Mouse (Mus musculus) adipocyte (in vitro differentiated cells): Measurements from ENCODE around the gene Atp1b1.

ENCODE experiments used
- DNase-seq: peaks from one replicate; pipeline ENCODE4 v3.0.0-alpha.2; 2016; ENCODE audit warnings: low spot score

The Atp1b1 gene

GRCm38 (mm10) chr1:164458245-164458613 is at the start of gene Atp1b1:
TSS of gene Atp1b1 (minus strand) at chr1:164458355.
- DNase-seq = no peak

GRCm38 (mm10) chr1:164505096-164505495 is 46.9 kb upstream of the Atp1b1 start:
- DNase-seq = no peak

GRCm38 (mm10) chr1:164503140-164503730 is 45.1 kb upstream of the Atp1b1 start:
- no peak for DNase-seq

- peak; percentile 48 for DNase-seq
Observed at GRCm38 (mm10) chr1:164502231-164502630, 44.1 kb upstream of the Atp1b1 start.

- no peak for DNase-seq
Observed at GRCm38 (mm10) chr1:164494741-164495512, 36.8 kb upstream of the Atp1b1 start.

GRCm38 (mm10) chr1:164494215-164494614 is 36.1 kb upstream of the Atp1b1 start:
- DNase-seq = no peak

GRCm38 (mm10) chr1:164493042-164493705 is 35.0 kb upstream of the Atp1b1 start:
- DNase-seq = peak; percentile 97

GRCm38 (mm10) chr1:164492476-164492875 is 34.3 kb upstream of the Atp1b1 start:
- DNase-seq = no peak

GRCm38 (mm10) chr1:164489961-164490594 is 31.9 kb upstream of the Atp1b1 start:
- DNase-seq = no peak

- DNase-seq = no peak
Observed at GRCm38 (mm10) chr1:164483728-164484127, 25.6 kb upstream of the Atp1b1 start.

- DNase-seq = no peak
Observed at GRCm38 (mm10) chr1:164482833-164483232, 24.7 kb upstream of the Atp1b1 start.

- no peak for DNase-seq
Observed at GRCm38 (mm10) chr1:164481645-164482354, 23.6 kb upstream of the Atp1b1 start.

- DNase-seq = no peak
Observed at GRCm38 (mm10) chr1:164480755-164481644, 22.8 kb upstream of the Atp1b1 start.

- DNase-seq = no peak
Observed at GRCm38 (mm10) chr1:164475895-164476294, 17.7 kb upstream of the Atp1b1 start.

GRCm38 (mm10) chr1:164474778-164475511 is 16.8 kb upstream of the Atp1b1 start:
- no peak for DNase-seq

- no peak for DNase-seq
Observed at GRCm38 (mm10) chr1:164474310-164474709, 16.2 kb upstream of the Atp1b1 start.

- DNase-seq = no peak
Observed at GRCm38 (mm10) chr1:164473398-164473797, 15.2 kb upstream of the Atp1b1 start.

GRCm38 (mm10) chr1:164471632-164472031 is 13.5 kb upstream of the Atp1b1 start:
- DNase-seq = no peak

- no peak for DNase-seq
Observed at GRCm38 (mm10) chr1:164470985-164471384, 12.8 kb upstream of the Atp1b1 start.

- DNase-seq = no peak
Observed at GRCm38 (mm10) chr1:164468329-164468728, 10.2 kb upstream of the Atp1b1 start.
